Mouse (Mus musculus): ENCODE measurements around the gene Bpifb5.

DNA sequence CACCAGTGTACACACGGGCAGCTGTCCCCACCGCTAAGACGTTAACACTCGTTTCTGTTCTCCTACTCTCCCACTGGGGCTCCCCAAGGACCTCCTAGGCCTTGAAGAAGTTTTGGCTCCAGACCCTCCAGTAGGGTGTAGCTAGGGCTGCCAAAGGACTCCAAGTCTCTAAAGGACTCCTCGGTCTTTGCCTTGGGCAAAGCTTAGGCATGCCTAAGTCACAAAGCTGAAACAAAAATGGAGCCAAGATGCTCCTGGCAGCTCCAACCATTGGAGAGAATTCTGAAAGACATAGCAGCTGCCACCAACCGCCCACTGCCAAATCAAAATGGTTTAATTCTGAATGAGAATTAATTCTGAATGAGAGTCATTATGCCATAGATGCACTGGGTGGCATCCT lies 9.9 kb downstream of the Bpifb5 start:
- TF ChIP-seq CTCF (conservative IDR thresholded peaks at IDR 0.05; ENCODE audit: low read length): no peak
- no peak for TF ChIP-seq NANOG (IDR thresholded peaks at IDR 0.05; ENCODE audit: borderline replicate concordance, low read length)
- TF ChIP-seq POU5F1 (IDR thresholded peaks at IDR 0.05; ENCODE audit: borderline replicate concordance, low read length): no peak

Data from E14TG2a.4 (cell line).